Mouse (Mus musculus) MEL (cell line): Measurements from ENCODE around the gene Rab35. TPM values are rescaled to one million over a fixed set of nuclear protein-coding genes. Genes with fewer than 3 reads are reported as not detected.

Source experiments
- DNase-seq: peaks from one replicate; pipeline ENCODE4 v3.0.0; 2011; ENCODE audit warnings: low read depth, low spot score
- H3K27ac ChIP-seq: 2 replicates; pipeline ENCODE4 v1.5.1; 2012; ENCODE audit warnings: low read depth, mild to moderate bottlenecking, control low read depth, low read length, moderate library complexity; ENCODE audit not compliant: control insufficient read depth
- H3K27me3 ChIP-seq, 2 experiments: fragments of 150-350 bp in 1 of 2; sonication (generic) in 1 of 2; 2 replicates each; pipeline ENCODE4 v1.6.1; 2012; ENCODE audit warnings: low read length in 2 of 2, mild to moderate bottlenecking in 2 of 2, improper control_type of control experiment in 1 of 2, moderate library complexity in 1 of 2; ENCODE audit not compliant: insufficient read depth in 2 of 2, control insufficient read depth in 1 of 2
- H3K36me3 ChIP-seq, 2 experiments: 2 replicates each; pipeline ENCODE4 v1.6.1; 2012 to 2014; ENCODE audit warnings: low read length in 2 of 2, improper control_type of control experiment in 1 of 2, inconsistent platforms in 1 of 2, mild to moderate bottlenecking in 1 of 2; ENCODE audit not compliant: insufficient read depth in 2 of 2, control insufficient read depth in 1 of 2
- H3K4me1 ChIP-seq, 2 experiments: fragments of 150-350 bp in 1 of 2; sonication (generic) in 1 of 2; 2 replicates each; pipeline ENCODE4 v1.6.1; 2012; ENCODE audit warnings: low read length in 2 of 2, improper control_type of control experiment in 1 of 2, mild to moderate bottlenecking in 1 of 2; ENCODE audit not compliant: insufficient read depth in 2 of 2, control insufficient read depth in 1 of 2
- H3K4me3 ChIP-seq, 2 experiments: fragments of 150-350 bp in 1 of 2; sonication (generic) in 1 of 2; 2 replicates each; pipeline ENCODE4 v1.5.1; 2012; ENCODE audit warnings: low read depth in 2 of 2, low read length in 2 of 2, mild to moderate bottlenecking in 2 of 2, moderate library complexity in 2 of 2, control low read depth in 1 of 2, improper control_type of control experiment in 1 of 2; ENCODE audit not compliant: control insufficient read depth in 1 of 2, insufficient read depth in 1 of 2
- H3K79me2 ChIP-seq: 2 replicates; pipeline ENCODE4 v1.6.1; 2012; ENCODE audit warnings: mild to moderate bottlenecking, low read length, moderate library complexity; ENCODE audit not compliant: control insufficient read depth, poor library complexity, insufficient read depth
- H3K9ac ChIP-seq: 2 replicates; pipeline ENCODE4 v1.6.1; 2012; ENCODE audit warnings: low read depth, mild to moderate bottlenecking, control low read depth, low read length, moderate library complexity; ENCODE audit not compliant: control insufficient read depth, poor library complexity, severe bottlenecking
- H3K9me3 ChIP-seq: fragments of 150-350 bp; sonication (generic); replicated peaks from 2 replicates; pipeline ENCODE4 v1.6.1; 2012; ENCODE audit warnings: mild to moderate bottlenecking, low read length, improper control_type of control experiment, moderate library complexity; ENCODE audit not compliant: insufficient read depth
- BHLHE40 ChIP-seq: IDR thresholded peaks from 2 replicates; pipeline ENCODE4 v1.6.1; 2012; ENCODE audit warnings: low read depth, mild to moderate bottlenecking, inconsistent platforms, low read length, improper control_type of control experiment, borderline replicate concordance
- CHD1 ChIP-seq: IDR thresholded peaks from 2 replicates; pipeline ENCODE4 v1.6.1; 2012; ENCODE audit warnings: low read depth, mild to moderate bottlenecking, inconsistent platforms, low read length, improper control_type of control experiment
- E2F4 ChIP-seq: IDR thresholded peaks from 2 replicates; pipeline ENCODE4 v1.6.1; 2011; ENCODE audit warnings: low read depth, low read length, improper control_type of control experiment, borderline replicate concordance
- GATA1 ChIP-seq: IDR thresholded peaks from 2 replicates; pipeline ENCODE4 v1.6.1; 2011; ENCODE audit warnings: low read depth, low read length, improper control_type of control experiment
- JUND ChIP-seq: IDR thresholded peaks from 2 replicates; pipeline ENCODE4 v1.6.1; 2011; ENCODE audit warnings: low read depth, mild to moderate bottlenecking, improper control_type of control experiment, low read length
- KAT2A ChIP-seq: conservative IDR thresholded peaks from 2 replicates; pipeline ENCODE4 v1.6.1; 2012; ENCODE audit warnings: low read depth, low read length, improper control_type of control experiment, inconsistent platforms
- MAFK ChIP-seq: IDR thresholded peaks from 2 replicates; pipeline ENCODE4 v1.6.1; 2011; ENCODE audit warnings: low read depth, mild to moderate bottlenecking, low read length, improper control_type of control experiment, borderline replicate concordance
- MAX ChIP-seq: IDR thresholded peaks from 2 replicates; pipeline ENCODE4 v1.6.1; 2011; ENCODE audit warnings: low read length, improper control_type of control experiment
- MAZ ChIP-seq: IDR thresholded peaks from 2 replicates; pipeline ENCODE4 v1.6.1; 2012; ENCODE audit warnings: low read depth, mild to moderate bottlenecking, inconsistent platforms, low read length, improper control_type of control experiment
- MXI1 ChIP-seq: IDR thresholded peaks from 2 replicates; pipeline ENCODE4 v1.6.1; 2011; ENCODE audit warnings: mild to moderate bottlenecking, low read depth, low read length, improper control_type of control experiment
- MYB ChIP-seq: IDR thresholded peaks from 2 replicates; pipeline ENCODE4 v1.6.1; 2011; ENCODE audit warnings: mild to moderate bottlenecking, low read depth, low read length, improper control_type of control experiment
- MYC ChIP-seq: IDR thresholded peaks from 2 replicates; pipeline ENCODE4 v1.6.1; 2011; ENCODE audit warnings: low read depth, mild to moderate bottlenecking, low read length, improper control_type of control experiment, moderate library complexity
- NELFE ChIP-seq: IDR thresholded peaks from 2 replicates; pipeline ENCODE4 v1.6.1; 2011; ENCODE audit warnings: low read depth, low read length, improper control_type of control experiment
- NRF1 ChIP-seq: IDR thresholded peaks from 2 replicates; pipeline ENCODE4 v1.6.1; 2014; ENCODE audit warnings: low read depth, mild to moderate bottlenecking, inconsistent platforms, low read length, improper control_type of control experiment, moderate library complexity; ENCODE audit not compliant: poor library complexity, insufficient read depth, severe bottlenecking
- POLR2A ChIP-seq, 2 experiments: IDR thresholded peaks; 2 replicates each; pipeline ENCODE4 v1.6.1; 2011 to 2012; ENCODE audit warnings: low read length in 2 of 2, mild to moderate bottlenecking in 2 of 2, control low read depth in 1 of 2, improper control_type of control experiment in 1 of 2, low read depth in 1 of 2, moderate library complexity in 1 of 2; ENCODE audit not compliant: control insufficient read depth in 1 of 2, insufficient read depth in 1 of 2, poor library complexity in 1 of 2
- POLR2AphosphoS2 ChIP-seq: IDR thresholded peaks from 2 replicates; pipeline ENCODE4 v1.6.1; 2011; ENCODE audit warnings: low read length, improper control_type of control experiment
- RCOR1 ChIP-seq: IDR thresholded peaks from 2 replicates; pipeline ENCODE4 v1.6.1; 2012; ENCODE audit warnings: low read depth, mild to moderate bottlenecking, inconsistent platforms, low read length, improper control_type of control experiment
- TAL1 ChIP-seq: IDR thresholded peaks from 2 replicates; pipeline ENCODE4 v1.6.1; 2012; ENCODE audit warnings: mild to moderate bottlenecking, inconsistent platforms, low read length, moderate library complexity, mixed read lengths
- TBP ChIP-seq: IDR thresholded peaks from 2 replicates; pipeline ENCODE4 v1.8.0; 2011; ENCODE audit warnings: low read depth, low read length, improper control_type of control experiment
- USF1 ChIP-seq: IDR thresholded peaks from 2 replicates; pipeline ENCODE4 v1.6.1; 2014; ENCODE audit warnings: low read depth, mild to moderate bottlenecking, inconsistent platforms, low read length, improper control_type of control experiment, moderate library complexity
- ZKSCAN1 ChIP-seq: IDR thresholded peaks from 2 replicates; pipeline ENCODE4 v1.6.1; 2012; ENCODE audit warnings: low read depth, mild to moderate bottlenecking, inconsistent platforms, low read length, improper control_type of control experiment, moderate library complexity
- ZMIZ1 ChIP-seq: IDR thresholded peaks from 2 replicates; pipeline ENCODE4 v1.6.1; 2012; ENCODE audit warnings: low read depth, mild to moderate bottlenecking, inconsistent platforms, low read length, improper control_type of control experiment, moderate library complexity
- ZNF384 ChIP-seq: IDR thresholded peaks from 2 replicates; pipeline ENCODE4 v1.6.1; 2012; ENCODE audit warnings: low read depth, mild to moderate bottlenecking, inconsistent platforms, low read length, improper control_type of control experiment
- polyA plus RNA-seq, 2 experiments: library from polyadenylated mRNA; stranded (reverse) in 1 of 2; unstranded in 1 of 2; fragments of >175 nt in 1 of 2; fragments of >200 nt in 1 of 2; gene quantifications; 2 replicates each; pipeline versions ENCODE4 v1.2.1 to v1.2.4; 2012; ENCODE audit warnings: low replicate concordance in 2 of 2, low read depth in 1 of 2; ENCODE audit not compliant: insufficient read length in 2 of 2, insufficient read depth in 1 of 2, missing spikeins in 1 of 2
- total RNA-seq: library from RNA; depleted of rRNA; stranded (reverse); fragments of 300-350 nt; gene quantifications from 2 replicates; pipeline ENCODE4 v1.2.3, GENCODE M21; 2012

The Rab35 gene
- total and polyA plus RNA-seq, 3 experiments: 66.9 to 113 TPM; not detected in 1

DNA sequence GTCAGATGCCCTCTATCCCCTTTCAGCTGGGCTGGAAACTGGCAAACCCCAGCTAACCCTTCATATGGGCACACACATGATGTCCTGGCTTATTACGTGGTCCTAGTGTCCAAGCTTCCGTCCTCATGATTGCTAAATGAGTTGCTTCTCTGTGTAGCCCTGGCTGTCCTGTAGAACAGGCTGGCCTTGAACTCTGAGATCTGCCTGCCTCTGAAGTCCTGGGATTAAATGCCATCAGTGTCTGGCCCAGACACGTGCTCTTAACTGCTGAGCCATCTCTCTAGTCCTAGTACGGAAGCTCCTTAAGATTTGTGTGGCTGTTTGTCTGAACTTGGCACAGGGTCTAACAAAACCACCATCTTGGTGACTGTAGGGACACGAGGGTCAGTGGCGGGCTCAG is 28.1 kb upstream of the Rab35 start:
- no peak overlapping the region for H3K27ac ChIP-seq
- no peaks in the 10 kb centered on the region for H3K4me1 ChIP-seq
- no peak overlapping the region for H3K4me3 ChIP-seq
- TF ChIP-seq RCOR1: no peak
- no peak for TF ChIP-seq CHD1
- TF ChIP-seq NRF1: no peak
- TF ChIP-seq BHLHE40: no peak
- TF ChIP-seq ZNF384: no peak
- no peak for TF ChIP-seq MXI1
- no peak for TF ChIP-seq USF1
- TF ChIP-seq MAX: no peak
- TF ChIP-seq MAFK: no peak
- TF ChIP-seq TBP: no peak
- TF ChIP-seq TAL1: no peak
- no peak for TF ChIP-seq POLR2AphosphoS2
- TF ChIP-seq MYC: no peak
- no peak for TF ChIP-seq MAZ
- no peak for TF ChIP-seq MYB
- TF ChIP-seq, all 39 proteins: peak for 0
- Histone ChIP-seq H3K9ac (no peak overlapping the region), H3K79me2 (no peaks in the 10 kb centered on the region), H3K9me3 (no peaks in the 10 kb centered on the region), H3K36me3 (peaks cover 0 to 23% of the 10 kb centered on the region in 2 experiments; a peak in 2 of 4 replicates), H3K27me3 (no peaks in the 10 kb centered on the region)
- no peak for DNase-seq

- H3K9me3 ChIP-seq: no peaks in the 10 kb centered on the region
- H3K79me2 ChIP-seq: no peaks in the 10 kb centered on the region
- H3K4me3 ChIP-seq: no peak overlapping the region
- no peak overlapping the region for H3K9ac ChIP-seq
- TF ChIP-seq CHD1: no peak
- TF ChIP-seq POLR2A (IDR thresholded peaks at IDR 0.05; ENCODE audit: control insufficient read depth in 1 of 2, insufficient read depth in 1 of 2, low read depth in 1 of 2, low read length in 2 of 2, poor library complexity in 1 of 2): no peak
- TF ChIP-seq ZKSCAN1: no peak
- no peak for TF ChIP-seq MYB
- TF ChIP-seq POLR2AphosphoS2: no peak
- TF ChIP-seq MXI1: no peak
- TF ChIP-seq ZNF384: no peak
- TF ChIP-seq ZMIZ1: no peak
- TF ChIP-seq NELFE: no peak
- no peak for TF ChIP-seq GATA1
- TF ChIP-seq KAT2A: no peak
- TF ChIP-seq E2F4: no peak
- TF ChIP-seq JUND: no peak
- TF ChIP-seq, all 39 proteins: peak for 0
- H3K4me1 ChIP-seq: no peaks in the 10 kb centered on the region
- no peak overlapping the region for H3K27ac ChIP-seq
- H3K27me3 ChIP-seq: no peaks in the 10 kb centered on the region
- DNase-seq: no peak
- peaks cover 0 to 17% of the 10 kb centered on the region in 2 experiments; a peak in 2 of 4 replicates for H3K36me3 ChIP-seq
Observed at GRCm38 (mm10) chr5:115611566-115611965, 20.1 kb upstream of the Rab35 start.
